Mouse (Mus musculus): ENCODE measurements around the gene Shf. TPM values are rescaled to one million over a fixed set of nuclear protein-coding genes. Genes with fewer than 3 reads are reported as not detected.

Shf gene
- polyA plus RNA-seq, 1 experiment: 6.0 TPM

DNA sequence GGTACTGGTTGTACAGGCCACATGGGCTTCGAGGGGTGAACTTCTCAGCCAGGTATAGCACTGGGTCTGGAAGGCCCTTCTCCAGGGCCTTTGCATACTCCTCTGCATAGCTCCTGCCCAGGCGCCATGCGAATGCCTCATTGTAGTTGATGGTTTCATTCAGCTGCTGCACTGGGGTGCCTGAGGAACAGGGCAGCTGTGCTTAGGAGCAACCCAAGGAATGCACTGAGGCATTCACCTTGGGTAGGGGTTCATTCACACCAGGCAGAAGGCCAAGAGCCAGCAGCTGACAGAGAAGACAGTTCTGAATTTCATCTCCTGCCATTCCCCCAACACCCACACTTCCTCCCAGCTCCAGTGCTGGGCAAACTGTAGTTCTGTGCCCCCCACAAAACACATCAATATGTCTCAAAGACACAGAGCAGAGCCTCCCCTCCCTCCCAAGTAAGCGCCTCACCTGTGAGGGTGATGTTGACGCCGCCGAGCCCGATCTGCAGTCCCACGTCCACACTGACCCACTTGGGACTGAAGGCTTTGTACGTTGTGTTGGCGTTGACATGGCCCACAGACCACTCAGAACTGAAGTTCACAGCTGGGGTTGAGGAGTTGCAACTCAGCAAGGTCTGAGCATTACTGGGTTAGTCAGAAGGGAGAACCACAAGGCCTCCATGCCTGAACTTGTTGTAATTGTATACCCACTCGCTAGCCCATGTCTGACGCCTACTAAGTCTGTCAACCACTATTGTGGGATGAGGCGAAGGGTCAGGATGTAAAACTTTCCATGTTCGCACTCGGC, 63.7 kb downstream of the Shf start:
- TF ChIP-seq POLR2A (IDR thresholded peaks at IDR 0.05; ENCODE audit: insufficient read depth, low read length): no peak
- no peak for TF ChIP-seq EP300 (IDR thresholded peaks at IDR 0.05; ENCODE audit: insufficient read depth, low read depth, low read length)
- no peak for TF ChIP-seq CTCF (IDR thresholded peaks at IDR 0.05; ENCODE audit: low read depth, low read length)
- Histone ChIP-seq H3K4me3 (ENCODE audit: low read depth, low read length) (no peak overlapping the region), H3K9ac (ENCODE audit: low read depth, poor library complexity, severe bottlenecking) (no peak overlapping the region), H3K27me3 (ENCODE audit: control insufficient read depth, insufficient read depth, low read length, poor library complexity, severe bottlenecking) (peaks cover 6% of the 10 kb centered on the region; the same call in 1 of the 2 replicates), H3K27ac (ENCODE audit: insufficient read depth, low read length) (no peak overlapping the region), H3K9me3 (replicated peaks; ENCODE audit: control insufficient read depth, insufficient read depth, low read length, poor library complexity, severe bottlenecking) (no peaks in the 10 kb centered on the region), H3K4me1 (ENCODE audit: control insufficient read depth, insufficient read depth, low read length) (no peaks in the 10 kb centered on the region), H3K36me3 (ENCODE audit: control insufficient read depth, insufficient read depth, low read length, poor library complexity, severe bottlenecking) (no peaks in the 10 kb centered on the region)

DNA sequence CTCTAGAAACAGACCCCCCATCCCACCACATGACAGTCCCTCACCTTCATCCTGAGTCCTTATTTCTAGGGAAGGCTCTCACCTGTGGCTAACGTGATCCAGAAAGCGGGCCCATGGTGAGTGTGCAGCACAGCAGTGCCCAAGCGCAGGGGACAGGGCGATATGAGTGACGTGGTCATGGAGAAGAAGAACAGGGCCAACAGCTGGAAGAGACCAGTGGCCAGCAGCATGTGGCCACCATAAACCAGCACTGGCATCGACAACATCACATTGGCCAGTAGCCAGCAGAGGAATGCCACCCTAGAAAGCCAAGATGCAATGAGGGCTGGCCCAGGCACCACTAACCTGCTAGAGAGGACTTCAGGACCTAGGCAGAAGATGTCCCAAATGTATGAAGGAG, 64.4 kb downstream of the Shf start:
- Histone ChIP-seq H3K4me1 (ENCODE audit: control insufficient read depth, insufficient read depth, low read length) (no peaks in the 10 kb centered on the region), H3K9ac (ENCODE audit: low read depth, poor library complexity, severe bottlenecking) (no peak overlapping the region), H3K27me3 (ENCODE audit: control insufficient read depth, insufficient read depth, low read length, poor library complexity, severe bottlenecking) (peaks cover 10% of the 10 kb centered on the region; the same call in 1 of the 2 replicates), H3K9me3 (replicated peaks; ENCODE audit: control insufficient read depth, insufficient read depth, low read length, poor library complexity, severe bottlenecking) (no peaks in the 10 kb centered on the region), H3K4me3 (ENCODE audit: low read depth, low read length) (no peak overlapping the region), H3K27ac (ENCODE audit: insufficient read depth, low read length) (no peak overlapping the region), H3K36me3 (ENCODE audit: control insufficient read depth, insufficient read depth, low read length, poor library complexity, severe bottlenecking) (no peaks in the 10 kb centered on the region)
- TF ChIP-seq EP300 (IDR thresholded peaks at IDR 0.05; ENCODE audit: insufficient read depth, low read depth, low read length): no peak

DNA sequence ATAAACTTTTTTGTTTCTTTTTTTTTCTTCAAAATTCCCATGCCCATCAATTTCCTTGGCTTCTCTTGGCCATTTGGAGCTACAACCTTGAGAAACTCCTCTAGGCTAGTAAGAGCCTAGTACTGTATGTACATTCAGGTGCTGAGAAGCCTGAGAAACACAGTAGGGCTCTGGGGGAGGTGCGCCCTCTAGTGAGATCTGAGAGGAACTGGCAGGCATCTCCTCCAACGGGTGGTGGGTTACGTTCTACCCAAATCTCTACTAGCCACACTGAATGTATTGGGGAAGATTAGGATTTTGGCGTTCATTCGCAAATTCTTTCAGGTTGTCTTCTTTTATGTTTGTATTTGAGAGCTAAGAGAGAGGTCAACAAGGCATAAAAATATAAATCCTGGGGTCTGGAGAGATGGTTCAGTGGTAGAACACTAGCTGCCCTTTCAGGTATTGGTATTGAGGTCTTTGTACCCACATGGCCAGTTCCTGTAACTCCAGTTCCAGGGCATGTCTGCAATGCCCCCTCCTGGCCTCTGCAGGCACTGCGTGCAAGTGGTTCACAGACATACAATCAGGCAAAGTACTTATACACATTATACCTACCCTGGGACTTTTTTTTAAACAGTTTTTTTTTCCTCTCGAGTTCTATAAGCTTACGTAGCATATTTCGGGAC, 66.3 kb downstream of the Shf start:
- H3K9me3 ChIP-seq (replicated peaks; ENCODE audit: control insufficient read depth, insufficient read depth, low read length, poor library complexity, severe bottlenecking): no peaks in the 10 kb centered on the region
- TF ChIP-seq POLR2A (IDR thresholded peaks at IDR 0.05; ENCODE audit: insufficient read depth, low read length) (no peak), EP300 (IDR thresholded peaks at IDR 0.05; ENCODE audit: insufficient read depth, low read depth, low read length) (no peak), CTCF (IDR thresholded peaks at IDR 0.05; ENCODE audit: low read depth, low read length) (peak; percentile 82)
- H3K27me3 ChIP-seq (ENCODE audit: control insufficient read depth, insufficient read depth, low read length, poor library complexity, severe bottlenecking): peaks cover 18% of the 10 kb centered on the region
- no peak overlapping the region for H3K27ac ChIP-seq (ENCODE audit: insufficient read depth, low read length)
- H3K36me3 ChIP-seq (ENCODE audit: control insufficient read depth, insufficient read depth, low read length, poor library complexity, severe bottlenecking): no peaks in the 10 kb centered on the region
- H3K9ac ChIP-seq (ENCODE audit: low read depth, poor library complexity, severe bottlenecking): no peak overlapping the region
- H3K4me3 ChIP-seq (ENCODE audit: low read depth, low read length): no peak overlapping the region
- no peaks in the 10 kb centered on the region for H3K4me1 ChIP-seq (ENCODE audit: control insufficient read depth, insufficient read depth, low read length)

DNA sequence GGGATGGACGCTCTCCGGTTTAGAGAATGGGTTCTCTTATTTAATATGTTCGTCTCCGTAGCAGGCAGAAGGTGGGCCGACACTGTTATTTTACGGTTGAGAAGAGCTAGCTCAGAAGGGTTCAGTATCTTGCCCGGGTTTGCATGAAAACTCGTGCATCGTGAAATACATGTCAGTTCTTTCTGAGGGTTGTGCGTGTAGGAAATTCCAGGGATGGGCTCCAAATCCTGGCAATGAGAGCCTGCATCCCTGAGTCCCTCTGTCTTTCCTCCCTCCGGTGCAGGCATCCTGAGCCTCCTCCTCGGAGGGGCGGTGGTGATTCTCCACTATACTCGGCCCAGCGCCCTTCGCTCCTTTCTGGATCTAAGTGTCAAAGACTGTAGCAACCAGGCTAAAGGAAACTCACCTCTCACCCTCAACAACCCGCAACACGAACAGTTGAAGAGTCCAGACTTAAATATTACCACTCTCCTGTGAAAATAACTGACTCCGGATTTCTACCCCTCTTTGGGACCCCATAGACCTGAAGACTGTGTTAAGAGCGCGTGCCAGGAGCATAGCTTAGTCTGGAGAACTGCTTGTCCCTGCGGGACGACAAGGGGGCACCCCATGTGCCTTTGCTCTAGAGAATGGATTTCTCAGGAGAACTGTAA, 66.9 kb downstream of the Shf start:
- no peak overlapping the region for H3K27ac ChIP-seq (ENCODE audit: insufficient read depth, low read length)
- H3K9ac ChIP-seq (ENCODE audit: low read depth, poor library complexity, severe bottlenecking): no peak overlapping the region
- peak overlapping the region; percentile 41; the same call in 1 of the 2 replicates for H3K4me3 ChIP-seq (ENCODE audit: low read depth, low read length)
- no peaks in the 10 kb centered on the region for H3K9me3 ChIP-seq (replicated peaks; ENCODE audit: control insufficient read depth, insufficient read depth, low read length, poor library complexity, severe bottlenecking)
- H3K36me3 ChIP-seq (ENCODE audit: control insufficient read depth, insufficient read depth, low read length, poor library complexity, severe bottlenecking): no peaks in the 10 kb centered on the region
- H3K4me1 ChIP-seq (ENCODE audit: control insufficient read depth, insufficient read depth, low read length): no peaks in the 10 kb centered on the region
- H3K27me3 ChIP-seq (ENCODE audit: control insufficient read depth, insufficient read depth, low read length, poor library complexity, severe bottlenecking): peaks cover 20% of the 10 kb centered on the region
- TF ChIP-seq POLR2A (IDR thresholded peaks at IDR 0.05; ENCODE audit: insufficient read depth, low read length) (no peak), CTCF (IDR thresholded peaks at IDR 0.05; ENCODE audit: low read depth, low read length) (no peak)

DNA sequence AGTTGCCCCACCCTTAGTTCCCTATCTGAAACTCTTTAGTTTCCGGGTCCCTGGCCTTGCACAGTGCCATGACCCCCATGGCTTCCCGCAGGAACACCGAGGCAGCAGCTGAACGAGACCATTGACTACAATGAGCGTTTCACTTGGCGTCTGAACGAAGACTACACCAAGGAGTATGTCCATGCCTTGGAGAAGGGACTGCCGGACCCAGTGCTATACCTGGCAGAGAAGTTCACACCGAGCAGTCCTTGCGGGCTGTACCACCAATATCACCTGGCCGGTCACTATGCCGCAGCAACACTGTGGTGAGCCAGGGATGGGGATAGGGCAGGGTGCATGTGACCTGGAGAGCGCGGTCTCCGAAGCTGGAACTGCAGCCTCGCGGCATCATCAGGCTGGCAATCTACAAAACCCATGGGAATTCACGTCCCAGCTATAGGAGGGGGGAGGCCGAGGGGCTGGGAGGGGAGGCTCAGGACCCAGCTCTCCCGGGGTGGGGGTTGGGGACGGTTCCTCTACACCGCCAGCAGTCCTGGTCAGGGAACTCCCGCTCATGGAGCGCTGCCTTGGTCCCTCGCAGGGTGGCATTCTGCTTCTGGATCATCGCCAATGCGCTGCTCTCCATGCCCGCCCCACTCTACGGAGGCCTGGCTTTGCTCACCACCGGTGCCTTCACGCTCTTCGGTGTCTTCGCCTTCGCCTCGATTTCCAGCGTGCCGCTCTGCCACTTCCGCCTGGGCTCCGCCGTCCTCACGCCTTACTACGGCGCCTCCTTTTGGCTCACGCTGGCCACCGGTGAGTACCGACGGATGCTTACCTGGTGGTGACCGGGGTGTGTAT, 67.7 kb downstream of the Shf start:
- Histone ChIP-seq H3K9me3 (replicated peaks; ENCODE audit: control insufficient read depth, insufficient read depth, low read length, poor library complexity, severe bottlenecking) (no peaks in the 10 kb centered on the region), H3K9ac (ENCODE audit: low read depth, poor library complexity, severe bottlenecking) (no peak overlapping the region), H3K36me3 (ENCODE audit: control insufficient read depth, insufficient read depth, low read length, poor library complexity, severe bottlenecking) (no peaks in the 10 kb centered on the region), H3K4me3 (ENCODE audit: low read depth, low read length) (peak overlapping the region; percentile 41), H3K27me3 (ENCODE audit: control insufficient read depth, insufficient read depth, low read length, poor library complexity, severe bottlenecking) (peaks cover 23% of the 10 kb centered on the region), H3K4me1 (ENCODE audit: control insufficient read depth, insufficient read depth, low read length) (no peaks in the 10 kb centered on the region), H3K27ac (ENCODE audit: insufficient read depth, low read length) (no peak overlapping the region)
- no peak for TF ChIP-seq CTCF (IDR thresholded peaks at IDR 0.05; ENCODE audit: low read depth, low read length)
- TF ChIP-seq POLR2A (IDR thresholded peaks at IDR 0.05; ENCODE audit: insufficient read depth, low read length): no peak
- TF ChIP-seq EP300 (IDR thresholded peaks at IDR 0.05; ENCODE audit: insufficient read depth, low read depth, low read length): no peak
